Mouse (Mus musculus) liver, embryonic 13.5 days (tissue): ENCODE data around the gene Homer1. TPM values are rescaled to one million over a fixed set of nuclear protein-coding genes. Genes with fewer than 3 reads are reported as not detected.

Experiments used
- ATAC-seq: fragments of 200-750 bp; cut with Nextera tagmentation; 2 replicates; pipeline ENCODE4 v1.8.0; 2017; ENCODE audit warnings: low read depth, mild to moderate bottlenecking, moderate number of reproducible peaks, moderate library complexity
- DNase-seq: peaks from one replicate; pipeline ENCODE4 v3.0.0; 2022
- H3K27ac ChIP-seq: fragments of 300-500 bp; sonication (generic); 2 replicates; pipeline ENCODE4 v1.5.1; 2015; ENCODE audit warnings: moderate library complexity, mild to moderate bottlenecking, inconsistent platforms
- H3K27me3 ChIP-seq: fragments of 300-500 bp; sonication (generic); 2 replicates; pipeline ENCODE4 v1.6.1; 2015; ENCODE audit warnings: mild to moderate bottlenecking, inconsistent platforms
- H3K36me3 ChIP-seq: fragments of 300-500 bp; sonication (generic); 2 replicates; pipeline ENCODE4 v1.6.1; 2015; ENCODE audit warnings: mild to moderate bottlenecking, inconsistent platforms
- H3K4me1 ChIP-seq: fragments of 300-500 bp; sonication (generic); replicated peaks from 2 replicates; pipeline ENCODE4 v1.6.1; 2015; ENCODE audit warnings: inconsistent platforms
- H3K4me2 ChIP-seq: fragments of 300-500 bp; sonication (generic); 2 replicates; pipeline ENCODE4 v1.6.1; 2015; ENCODE audit warnings: inconsistent platforms, mild to moderate bottlenecking, moderate library complexity
- H3K4me3 ChIP-seq: fragments of 300-500 bp; sonication (generic); replicated peaks from 2 replicates; pipeline ENCODE4 v1.5.1; 2015; ENCODE audit warnings: mild to moderate bottlenecking, inconsistent platforms
- H3K9ac ChIP-seq: fragments of 300-500 bp; sonication (generic); 2 replicates; pipeline ENCODE4 v1.6.1; 2015; ENCODE audit warnings: mild to moderate bottlenecking, inconsistent platforms
- H3K9me3 ChIP-seq: fragments of 300-500 bp; sonication (generic); replicated peaks from 2 replicates; pipeline ENCODE4 v1.6.1; 2016; ENCODE audit warnings: inconsistent platforms
- WGBS: fragments of 180-500 bp; shearing (Covaris S2); methylation state at CpG from one replicate; pipeline ENCODE4 v1.1.7; 2015; ENCODE audit not compliant: insufficient replicate concordance; 5-methylcytosine and 5-hydroxymethylcytosine counted together
- polyA plus RNA-seq: library from polyadenylated mRNA; unstranded; fragments of >200 nt; fragmentation: Nextera tagmentation; extraction: Ambion mirVana; gene quantifications from 2 replicates; pipeline ENCODE4 v1.2.1, GENCODE M21; 2015

Homer1 gene
- polyA plus RNA-seq, 1 experiment from 2014 or later = 2.3 TPM

GRCm38 (mm10) chr13:93305636-93306035 lies 6.2 kb downstream of the Homer1 start:
- DNase-seq = no peak
- ATAC-seq = no peak
- 40% methylated on average over 7 of the region's 7 CpGs for WGBS
- peak overlapping the region; percentile 95 for H3K4me2 ChIP-seq
- no peaks in the 10 kb centered on the region for H3K36me3 ChIP-seq
- H3K4me3 ChIP-seq = peak overlapping the region; percentile 85
- H3K27me3 ChIP-seq = no peaks in the 10 kb centered on the region
- H3K4me1 ChIP-seq = peaks cover 51% of the 10 kb centered on the region
- H3K9me3 ChIP-seq = no peaks in the 10 kb centered on the region
- no peak overlapping the region for H3K27ac ChIP-seq
- peak overlapping the region; percentile 48; the same call in 1 of the 2 replicates for H3K9ac ChIP-seq

GRCm38 (mm10) chr13:93306545-93306944 lies 7.1 kb downstream of the Homer1 start:
- no peak overlapping the region for H3K27ac ChIP-seq
- WGBS = 64% methylated on average over 3 of the region's 3 CpGs
- H3K4me1 ChIP-seq = peaks cover 47% of the 10 kb centered on the region
- H3K4me2 ChIP-seq = peak overlapping the region; percentile 27; the same call in 1 of the 2 replicates
- no peak overlapping the region for H3K4me3 ChIP-seq
- DNase-seq (no peak), ATAC-seq (no peak)
- no peak overlapping the region for H3K9ac ChIP-seq
- no peaks in the 10 kb centered on the region for H3K9me3 ChIP-seq
- no peaks in the 10 kb centered on the region for H3K36me3 ChIP-seq
- no peaks in the 10 kb centered on the region for H3K27me3 ChIP-seq

GRCm38 (mm10) chr13:93307700-93308099 lies 8.3 kb downstream of the Homer1 start:
- DNase-seq (no peak), ATAC-seq (no peak)
- H3K9ac ChIP-seq = no peak overlapping the region
- WGBS = 84% methylated on average over 7 of the region's 7 CpGs
- H3K36me3 ChIP-seq = no peaks in the 10 kb centered on the region
- peaks cover 39% of the 10 kb centered on the region for H3K4me1 ChIP-seq
- H3K4me2 ChIP-seq = no peak overlapping the region
- H3K27ac ChIP-seq = no peak overlapping the region
- H3K27me3 ChIP-seq = no peaks in the 10 kb centered on the region
- H3K9me3 ChIP-seq = no peaks in the 10 kb centered on the region
- H3K4me3 ChIP-seq = no peak overlapping the region

GRCm38 (mm10) chr13:93309295-93309694 lies 9.9 kb downstream of the Homer1 start:
- H3K36me3 ChIP-seq = no peaks in the 10 kb centered on the region
- WGBS = 7% methylated on average over 1 of the region's 1 CpGs
- H3K4me3 ChIP-seq = no peak overlapping the region
- H3K4me1 ChIP-seq = peaks cover 41% of the 10 kb centered on the region
- no peak overlapping the region for H3K9ac ChIP-seq
- no peaks in the 10 kb centered on the region for H3K9me3 ChIP-seq
- no peak for ATAC-seq
- no peak overlapping the region for H3K27ac ChIP-seq
- H3K4me2 ChIP-seq = no peak overlapping the region
- no peaks in the 10 kb centered on the region for H3K27me3 ChIP-seq
- DNase-seq = no peak

- no peaks in the 10 kb centered on the region for H3K9me3 ChIP-seq
- ATAC-seq = no peak
- H3K4me1 ChIP-seq = peaks cover 22% of the 10 kb centered on the region
Observed at GRCm38 (mm10) chr13:93312518-93312917, 13.1 kb downstream of the Homer1 start.

GRCm38 (mm10) chr13:93314322-93314721 lies 14.9 kb downstream of the Homer1 start:
- Histone ChIP-seq H3K9me3 (no peaks in the 10 kb centered on the region), H3K9ac (no peak overlapping the region), H3K4me1 (peaks cover 8% of the 10 kb centered on the region), H3K4me3 (no peak overlapping the region), H3K4me2 (no peak overlapping the region), H3K36me3 (no peaks in the 10 kb centered on the region), H3K27ac (no peak overlapping the region), H3K27me3 (no peaks in the 10 kb centered on the region)
- no peak for DNase-seq
- 81% methylated on average over 4 of the region's 4 CpGs for WGBS
- ATAC-seq = no peak

More at GRCm38 (mm10) chr13:93312518-93312917, 13.1 kb downstream of the Homer1 start:
- H3K4me2 ChIP-seq = no peak overlapping the region
- DNase-seq = no peak
- H3K36me3 ChIP-seq = no peaks in the 10 kb centered on the region
- no peak overlapping the region for H3K4me3 ChIP-seq
- no peaks in the 10 kb centered on the region for H3K27me3 ChIP-seq
- no peak overlapping the region for H3K27ac ChIP-seq
- H3K9ac ChIP-seq = no peak overlapping the region

GRCm38 (mm10) chr13:93320089-93320488 lies 20.7 kb downstream of the Homer1 start:
- no peak for ATAC-seq
- no peak overlapping the region for H3K27ac ChIP-seq
- DNase-seq = no peak
- no peak overlapping the region for H3K9ac ChIP-seq
- H3K36me3 ChIP-seq = no peaks in the 10 kb centered on the region
- peaks cover 3% of the 10 kb centered on the region; the same call in 1 of the 2 replicates for H3K4me1 ChIP-seq
- no peak overlapping the region for H3K4me2 ChIP-seq
- 76% methylated on average over 5 of the region's 5 CpGs for WGBS
- H3K27me3 ChIP-seq = no peaks in the 10 kb centered on the region
- no peak overlapping the region for H3K4me3 ChIP-seq
- no peaks in the 10 kb centered on the region for H3K9me3 ChIP-seq

- H3K9ac ChIP-seq = no peak overlapping the region
- ATAC-seq = no peak
- H3K27me3 ChIP-seq = no peaks in the 10 kb centered on the region
- no peak overlapping the region for H3K4me2 ChIP-seq
- no peaks in the 10 kb centered on the region for H3K36me3 ChIP-seq
- no peak overlapping the region for H3K4me3 ChIP-seq
- peaks cover 6% of the 10 kb centered on the region; the same call in 1 of the 2 replicates for H3K4me1 ChIP-seq
- no peak overlapping the region for H3K27ac ChIP-seq
- WGBS = 68% methylated on average over 3 of the region's 3 CpGs
- H3K9me3 ChIP-seq = no peaks in the 10 kb centered on the region
- no peak for DNase-seq
Observed at GRCm38 (mm10) chr13:93326326-93326725, 26.9 kb downstream of the Homer1 start.

- no peaks in the 10 kb centered on the region for H3K27me3 ChIP-seq
- H3K9ac ChIP-seq = no peak overlapping the region; the same call in 1 of the 2 replicates
- ATAC-seq (peak; percentile 70), DNase-seq (no peak)
- no peak overlapping the region for H3K4me3 ChIP-seq
- H3K36me3 ChIP-seq = no peaks in the 10 kb centered on the region
- no peaks in the 10 kb centered on the region for H3K9me3 ChIP-seq
- peaks cover 15% of the 10 kb centered on the region for H3K4me1 ChIP-seq
- peak overlapping the region; percentile 12; the same call in 1 of the 2 replicates for H3K4me2 ChIP-seq
- H3K27ac ChIP-seq = no peak overlapping the region
- 18% methylated on average over 2 of the region's 2 CpGs for WGBS
Observed at GRCm38 (mm10) chr13:93331721-93332120, 32.3 kb downstream of the Homer1 start.

DNA sequence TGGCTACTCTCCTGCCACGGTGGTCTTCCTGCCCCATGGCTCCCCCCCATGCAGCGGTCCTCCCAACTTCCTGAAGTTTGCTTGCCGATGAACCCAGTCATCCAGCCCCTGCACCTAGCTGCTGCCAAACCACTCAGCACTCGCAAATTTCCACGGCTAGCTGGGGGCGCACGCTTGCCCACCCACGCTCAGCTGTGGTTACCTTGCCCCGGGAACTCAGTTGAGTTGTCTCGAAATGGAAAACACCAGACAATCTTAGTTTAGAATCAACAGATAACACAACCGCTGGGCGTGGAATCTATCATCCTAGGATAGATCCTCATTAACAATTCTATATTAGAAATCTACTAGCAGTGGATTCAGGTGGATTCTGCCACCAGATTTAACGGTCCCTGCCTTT lies 33.1 kb downstream of the Homer1 start:
- Histone ChIP-seq H3K27ac (no peak overlapping the region), H3K27me3 (no peaks in the 10 kb centered on the region), H3K4me2 (no peak overlapping the region), H3K4me1 (peaks cover 15% of the 10 kb centered on the region), H3K4me3 (no peak overlapping the region), H3K36me3 (no peaks in the 10 kb centered on the region), H3K9me3 (no peaks in the 10 kb centered on the region), H3K9ac (no peak overlapping the region)
- no peak for ATAC-seq
- WGBS = 86% methylated on average over 13 of the region's 13 CpGs
- DNase-seq = no peak

DNA sequence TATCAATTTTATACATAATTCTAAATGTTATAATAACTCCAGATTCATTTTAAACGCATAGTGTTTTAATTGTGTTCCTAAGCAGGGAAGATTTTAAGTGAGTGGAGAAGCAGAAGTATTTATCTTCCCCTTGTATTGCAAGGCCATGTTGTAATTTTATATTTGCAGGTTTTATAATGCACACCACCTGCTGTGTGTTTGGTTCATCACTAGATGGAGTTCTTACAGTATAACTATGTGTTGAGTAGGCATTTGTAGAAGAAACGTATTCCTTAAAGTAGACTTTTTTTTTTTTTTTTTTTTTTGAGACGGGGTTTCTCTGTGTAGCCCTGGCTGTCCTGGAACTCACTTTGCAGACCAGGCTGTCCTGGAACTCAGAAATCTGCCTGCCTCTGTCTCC lies 35.9 kb downstream of the Homer1 start:
- Histone ChIP-seq H3K4me1 (peaks cover 22% of the 10 kb centered on the region), H3K9ac (no peak overlapping the region), H3K27ac (no peak overlapping the region), H3K4me3 (no peak overlapping the region), H3K4me2 (no peak overlapping the region), H3K27me3 (no peaks in the 10 kb centered on the region), H3K9me3 (no peaks in the 10 kb centered on the region), H3K36me3 (no peaks in the 10 kb centered on the region)
- WGBS = 57% methylated on average over 3 of the region's 3 CpGs
- ATAC-seq = no peak
- DNase-seq = no peak

GRCm38 (mm10) chr13:93338394-93338793 lies 39.0 kb downstream of the Homer1 start:
- 54% methylated on average over 5 of the region's 5 CpGs for WGBS
- peaks cover 25% of the 10 kb centered on the region for H3K4me1 ChIP-seq
- peak overlapping the region; percentile 31; the same call in 1 of the 2 replicates for H3K27ac ChIP-seq
- H3K36me3 ChIP-seq = no peaks in the 10 kb centered on the region
- no peak overlapping the region for H3K4me3 ChIP-seq
- H3K9me3 ChIP-seq = no peaks in the 10 kb centered on the region
- no peak for DNase-seq
- no peak for ATAC-seq
- no peak overlapping the region for H3K4me2 ChIP-seq
- H3K27me3 ChIP-seq = no peaks in the 10 kb centered on the region
- no peak overlapping the region for H3K9ac ChIP-seq
